In the genomic region with DNA sequence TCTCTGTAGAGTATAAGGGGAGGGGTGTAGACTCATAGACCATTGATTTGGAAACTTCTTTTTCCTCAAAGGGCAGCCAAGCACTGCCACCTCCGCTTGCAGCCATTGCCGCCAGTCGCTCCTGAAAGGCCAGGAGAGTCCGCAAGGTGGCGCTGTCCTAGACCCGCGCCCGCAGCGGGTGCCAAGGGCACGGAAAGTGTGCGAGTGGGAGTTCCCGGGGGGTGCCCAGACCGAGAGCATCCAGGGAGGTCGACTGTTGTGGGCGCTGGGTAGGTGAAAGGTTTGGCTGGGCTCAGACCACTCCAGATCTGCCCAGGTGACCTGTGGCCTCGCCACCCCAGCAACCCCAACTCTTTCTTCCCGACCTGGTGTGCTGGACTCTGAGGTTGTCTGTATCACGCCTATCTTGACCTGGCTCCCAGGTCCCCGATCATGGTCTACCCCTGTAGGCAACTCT, we compare ENCODE assay signal across 8 mouse cellular contexts. TPM values are rescaled to one million over a fixed set of nuclear protein-coding genes. Genes with fewer than 3 reads are reported as not detected.
DNase-seq lines count a peak whose midpoint lies in the region; ATAC-seq and TF ChIP-seq lines count a peak whose summit lies in the region.

No protein-coding gene starts in this region.

- H3K9ac ChIP-seq in forebrain, postnatal 0 days = peak overlapping the region; percentile 53
- peak overlapping the region; percentile 56 for H3K9ac ChIP-seq in hindbrain, embryonic 12.5 days

- 0 out of 2 replicates have a peak, but pooled peaks cover 4% of the 10 kb centered on the region for H3K4me1 ChIP-seq in forebrain, postnatal 0 days (ENCODE audit: insufficient read depth)
- H3K4me1 ChIP-seq in hindbrain, embryonic 12.5 days = peaks cover 3% of the 10 kb centered on the region; the same call in 1 of the 2 replicates

- no peaks in the 10 kb centered on the region for H3K9me3 ChIP-seq in forebrain, postnatal 0 days (ENCODE audit: low read length)
- no peaks in the 10 kb centered on the region for H3K9me3 ChIP-seq in hindbrain, embryonic 12.5 days (replicated peaks)

- H3K36me3 ChIP-seq in forebrain, postnatal 0 days (ENCODE audit: insufficient read depth) = no peaks in the 10 kb centered on the region
- no peaks in the 10 kb centered on the region for H3K36me3 ChIP-seq in hindbrain, embryonic 12.5 days

- peak overlapping the region; percentile 97 for H3K4me2 ChIP-seq in forebrain, postnatal 0 days (ENCODE audit: low read depth)
- H3K4me2 ChIP-seq in hindbrain, embryonic 12.5 days (replicated peaks) = peak overlapping the region; percentile 88

- H3K27me3 ChIP-seq in forebrain, postnatal 0 days (ENCODE audit: insufficient read depth, low read length) = 0 out of 2 replicates have a peak, but pooled peaks cover 3% of the 10 kb centered on the region
- H3K27me3 ChIP-seq in hindbrain, embryonic 12.5 days = peaks cover 32% of the 10 kb centered on the region

- peak; percentile 80 for DNase-seq in brain, adult 2 months (ENCODE audit: low read depth, low spot score)
- peak; percentile 80 for DNase-seq in forebrain, postnatal 0 days
- peak; percentile 75 to 86 for DNase-seq in layer of hippocampus, postnatal 25 days (ENCODE audit: extremely low spot score in 1 of 2, low spot score in 1 of 2)
- peak; percentile 64 for DNase-seq in lung, postnatal 25 days (ENCODE audit: low spot score)
- peak; percentile 84 for DNase-seq in retina, embryonic 14.5 days (ENCODE audit: low spot score)
- peak; percentile 97 for DNase-seq in thymus, postnatal 25 days

- TF ChIP-seq CTCF in forebrain, postnatal 0 days (IDR thresholded peaks at IDR 0.05; ENCODE audit: low read depth) = peak; percentile 87

- WGBS in forebrain, postnatal 0 days = under 1% methylated on average over 19 of the region's 19 CpGs
- WGBS in hindbrain, embryonic 12.5 days = under 1% methylated on average over 19 of the region's 19 CpGs

- peak overlapping the region; percentile 51 for H3K4me3 ChIP-seq in forebrain, postnatal 0 days (ENCODE audit: low read depth, low read length)
- peak overlapping the region; percentile 53 for H3K4me3 ChIP-seq in hindbrain, embryonic 12.5 days

- ATAC-seq in CD4-positive, CD25-positive, alpha-beta regulatory T cell, adult 4 months = peak; percentile 64
- peak; percentile 65 for ATAC-seq in forebrain, postnatal 0 days
- peak; percentile 65 for ATAC-seq in hindbrain, embryonic 12.5 days (ENCODE audit: low FRiP score)

- H3K27ac ChIP-seq in forebrain, postnatal 0 days (ENCODE audit: low read depth, low read length) = no peak overlapping the region
- H3K27ac ChIP-seq in hindbrain, embryonic 12.5 days = no peak overlapping the region

RNA-seq across cellular contexts. Expression of a gene that starts 0.7 kb away (rescaled TPM):
- polyA plus RNA-seq in CD4-positive, CD25-positive, alpha-beta regulatory T cell, adult 4 months (2017; shearing (Covaris generic)) = 10 to 100 TPM; 66.0 to 79.2 TPM
- total RNA-seq in forebrain, postnatal 0 days (2014; rRNA removed) = 16.6 and 18.4 TPM in 2 replicates
- 6.6 and 9.5 TPM in 2 replicates for polyA plus RNA-seq in forebrain, postnatal 0 days (2015; fragmentation: Nextera tagmentation; extraction: Ambion mirVana)
- polyA plus RNA-seq in hindbrain, embryonic 12.5 days (2016; fragmentation: Nextera tagmentation; extraction: Ambion mirVana) = 1.4 and 1.6 TPM in 2 replicates
- 100 to 1,000 TPM; 390 to 419 TPM for total RNA-seq in layer of hippocampus, postnatal 25 days (2021)
